Mouse (Mus musculus) liver, embryonic 11.5 days (tissue): ENCODE results near the gene Iqgap1. TPM values are rescaled to one million over a fixed set of nuclear protein-coding genes. Genes with fewer than 3 reads are reported as not detected.

ENCODE experiments used
- ATAC-seq: fragments of 200-750 bp; cut with Nextera tagmentation; replicated peaks from 2 replicates; pipeline ENCODE4 v1.8.0; 2017; ENCODE audit warnings: moderate number of reproducible peaks, mild to moderate bottlenecking, moderate TSS enrichment, moderate library complexity; ENCODE audit not compliant: low FRiP score
- DNase-seq: peaks from one replicate; pipeline ENCODE4 v3.0.0-alpha.2; 2017; ENCODE audit warnings: low spot score
- H3K27ac ChIP-seq: fragments of 300-500 bp; sonication (generic); 2 replicates; pipeline ENCODE4 v1.5.1; 2014; ENCODE audit warnings: mild to moderate bottlenecking, low read depth, low read length, control low read depth
- H3K27me3 ChIP-seq: fragments of 300-500 bp; sonication (generic); replicated peaks from 2 replicates; pipeline ENCODE4 v1.6.1; 2014; ENCODE audit warnings: low read length, mixed read lengths; ENCODE audit not compliant: control insufficient read depth, insufficient read depth
- H3K36me3 ChIP-seq: fragments of 300-500 bp; sonication (generic); 2 replicates; pipeline ENCODE4 v1.6.1; 2014; ENCODE audit warnings: mild to moderate bottlenecking, low read length, moderate library complexity, mixed read lengths; ENCODE audit not compliant: control insufficient read depth, insufficient read depth
- H3K4me1 ChIP-seq: fragments of 300-500 bp; sonication (generic); replicated peaks from 2 replicates; pipeline ENCODE4 v1.6.1; 2014; ENCODE audit warnings: low read length, mixed read lengths; ENCODE audit not compliant: control insufficient read depth, insufficient read depth
- H3K4me2 ChIP-seq: fragments of 300-500 bp; sonication (generic); 2 replicates; pipeline ENCODE4 v1.6.1; 2014; ENCODE audit warnings: mild to moderate bottlenecking, control low read depth, moderate library complexity
- H3K4me3 ChIP-seq: fragments of 300-500 bp; sonication (generic); 2 replicates; pipeline ENCODE4 v1.5.1; 2014; ENCODE audit warnings: low read depth, low read length, control low read depth
- H3K9ac ChIP-seq: fragments of 300-500 bp; sonication (generic); 2 replicates; pipeline ENCODE4 v1.6.1; 2014; ENCODE audit warnings: low read depth, low read length, control low read depth
- H3K9me3 ChIP-seq: fragments of 300-500 bp; sonication (generic); 2 replicates; pipeline ENCODE4 v1.6.1; 2016; ENCODE audit warnings: low read length, inconsistent platforms, mixed read lengths; ENCODE audit not compliant: control insufficient read depth
- WGBS: fragments of 180-500 bp; shearing (Covaris S2); extraction: QIAGEN DNeasy Blood & Tissue Kit; methylation state at CpG from one replicate; pipeline ENCODE4 v1.1.7; 2014; 5-methylcytosine and 5-hydroxymethylcytosine counted together
- polyA plus RNA-seq: library from polyadenylated mRNA; unstranded; fragments of >200 nt; fragmentation: Nextera tagmentation; extraction: Ambion mirVana; gene quantifications from 2 replicates; pipeline ENCODE4 v1.2.1, GENCODE M21; 2014

Iqgap1 gene
- polyA plus RNA-seq, 1 experiment from 2014 or later: 28.2 TPM

- 79% methylated on average over 5 of the region's 5 CpGs for WGBS
- no peak overlapping the region for H3K4me3 ChIP-seq
- H3K36me3 ChIP-seq: no peaks in the 10 kb centered on the region
- DNase-seq (no peak), ATAC-seq (no peak)
- no peaks in the 10 kb centered on the region for H3K4me1 ChIP-seq
- H3K4me2 ChIP-seq: no peak overlapping the region
- H3K9ac ChIP-seq: no peak overlapping the region
- H3K9me3 ChIP-seq: no peaks in the 10 kb centered on the region
- H3K27ac ChIP-seq: no peak overlapping the region
- no peaks in the 10 kb centered on the region for H3K27me3 ChIP-seq
Measured at GRCm38 (mm10) chr7:80846709-80847108, 20.9 kb upstream of the Iqgap1 start.

GRCm38 (mm10) chr7:80846280-80846678 is 20.5 kb upstream of the Iqgap1 start:
- Histone ChIP-seq H3K4me2 (no peak overlapping the region), H3K27me3 (no peaks in the 10 kb centered on the region), H3K9me3 (no peaks in the 10 kb centered on the region), H3K36me3 (no peaks in the 10 kb centered on the region), H3K27ac (no peak overlapping the region), H3K4me3 (no peak overlapping the region), H3K4me1 (no peaks in the 10 kb centered on the region), H3K9ac (no peak overlapping the region)
- ATAC-seq (no peak), DNase-seq (no peak)
- 84% methylated on average over 10 of the region's 10 CpGs for WGBS

GRCm38 (mm10) chr7:80845621-80846279 is 20.0 kb upstream of the Iqgap1 start:
- no peak for ATAC-seq
- no peaks in the 10 kb centered on the region for H3K4me1 ChIP-seq
- no peaks in the 10 kb centered on the region for H3K9me3 ChIP-seq
- H3K4me3 ChIP-seq: no peak overlapping the region
- no peak overlapping the region for H3K27ac ChIP-seq
- H3K27me3 ChIP-seq: no peaks in the 10 kb centered on the region
- no peak overlapping the region for H3K4me2 ChIP-seq
- no peak for DNase-seq
- H3K36me3 ChIP-seq: no peaks in the 10 kb centered on the region
- 68% methylated on average over 15 of the region's 15 CpGs for WGBS
- H3K9ac ChIP-seq: no peak overlapping the region

GRCm38 (mm10) chr7:80844691-80845090 is 18.9 kb upstream of the Iqgap1 start:
- 86% methylated on average over 12 of the region's 12 CpGs for WGBS

GRCm38 (mm10) chr7:80843910-80844640 is 18.3 kb upstream of the Iqgap1 start:
- no peak for DNase-seq
- Histone ChIP-seq H3K27me3 (no peaks in the 10 kb centered on the region), H3K4me3 (no peak overlapping the region), H3K4me1 (no peaks in the 10 kb centered on the region), H3K9me3 (no peaks in the 10 kb centered on the region), H3K36me3 (no peaks in the 10 kb centered on the region), H3K27ac (no peak overlapping the region), H3K4me2 (no peak overlapping the region), H3K9ac (no peak overlapping the region)
- WGBS: 83% methylated on average over 8 of the region's 8 CpGs
- no peak for ATAC-seq

More at GRCm38 (mm10) chr7:80844691-80845090, 18.9 kb upstream of the Iqgap1 start:
- H3K27me3 ChIP-seq: no peaks in the 10 kb centered on the region
- no peak overlapping the region for H3K27ac ChIP-seq
- H3K9ac ChIP-seq: no peak overlapping the region
- no peak overlapping the region for H3K4me3 ChIP-seq
- H3K9me3 ChIP-seq: no peaks in the 10 kb centered on the region
- no peak for DNase-seq
- no peak overlapping the region for H3K4me2 ChIP-seq
- no peak for ATAC-seq
- H3K4me1 ChIP-seq: no peaks in the 10 kb centered on the region
- H3K36me3 ChIP-seq: no peaks in the 10 kb centered on the region

GRCm38 (mm10) chr7:80843176-80843575 is 17.4 kb upstream of the Iqgap1 start:
- Histone ChIP-seq H3K9me3 (no peaks in the 10 kb centered on the region), H3K27ac (no peak overlapping the region), H3K9ac (no peak overlapping the region), H3K4me3 (no peak overlapping the region), H3K27me3 (no peaks in the 10 kb centered on the region), H3K4me1 (no peaks in the 10 kb centered on the region), H3K4me2 (no peak overlapping the region), H3K36me3 (no peaks in the 10 kb centered on the region)
- no peak for ATAC-seq
- 87% methylated on average over 1 of the region's 1 CpGs for WGBS
- DNase-seq: no peak

GRCm38 (mm10) chr7:80842132-80842531 is 16.4 kb upstream of the Iqgap1 start:
- 65% methylated on average over 5 of the region's 5 CpGs for WGBS
- Histone ChIP-seq H3K4me1 (no peaks in the 10 kb centered on the region), H3K4me2 (no peak overlapping the region), H3K4me3 (no peak overlapping the region), H3K9me3 (no peaks in the 10 kb centered on the region), H3K9ac (no peak overlapping the region), H3K27ac (no peak overlapping the region), H3K27me3 (no peaks in the 10 kb centered on the region), H3K36me3 (no peaks in the 10 kb centered on the region)
- ATAC-seq (no peak), DNase-seq (no peak)

GRCm38 (mm10) chr7:80840937-80841336 is 15.2 kb upstream of the Iqgap1 start:
- no peak overlapping the region for H3K4me3 ChIP-seq
- no peak overlapping the region for H3K9ac ChIP-seq
- no peak for DNase-seq
- no peaks in the 10 kb centered on the region for H3K36me3 ChIP-seq
- H3K27me3 ChIP-seq: no peaks in the 10 kb centered on the region
- ATAC-seq: no peak
- no peaks in the 10 kb centered on the region for H3K9me3 ChIP-seq
- WGBS: 66% methylated on average over 4 of the region's 4 CpGs
- no peak overlapping the region for H3K4me2 ChIP-seq
- no peaks in the 10 kb centered on the region for H3K4me1 ChIP-seq
- no peak overlapping the region for H3K27ac ChIP-seq

- ATAC-seq: no peak
- WGBS: 39% methylated on average over 1 of the region's 1 CpGs
- Histone ChIP-seq H3K9me3 (no peaks in the 10 kb centered on the region), H3K4me1 (no peaks in the 10 kb centered on the region), H3K36me3 (no peaks in the 10 kb centered on the region), H3K9ac (no peak overlapping the region), H3K27me3 (no peaks in the 10 kb centered on the region), H3K4me3 (no peak overlapping the region), H3K27ac (no peak overlapping the region), H3K4me2 (no peak overlapping the region)
- DNase-seq: no peak
Measured at GRCm38 (mm10) chr7:80840241-80840640, 14.5 kb upstream of the Iqgap1 start.
